Mouse (Mus musculus) thymus, postnatal 36 days (tissue): ENCODE measurements at regions not wholly inside any gene's neighbourhood (a gene's known extent, or its start where the extent isn't known, plus 50 kb on each side); places are given as distances from the start of the nearest gene placed in this dataset.

Source experiments
- DNase-seq, 2 experiments: peaks; one replicate each; pipeline ENCODE4 v3.0.0; 2022; ENCODE audit warnings: mixed read lengths in 2 of 2

DNA sequence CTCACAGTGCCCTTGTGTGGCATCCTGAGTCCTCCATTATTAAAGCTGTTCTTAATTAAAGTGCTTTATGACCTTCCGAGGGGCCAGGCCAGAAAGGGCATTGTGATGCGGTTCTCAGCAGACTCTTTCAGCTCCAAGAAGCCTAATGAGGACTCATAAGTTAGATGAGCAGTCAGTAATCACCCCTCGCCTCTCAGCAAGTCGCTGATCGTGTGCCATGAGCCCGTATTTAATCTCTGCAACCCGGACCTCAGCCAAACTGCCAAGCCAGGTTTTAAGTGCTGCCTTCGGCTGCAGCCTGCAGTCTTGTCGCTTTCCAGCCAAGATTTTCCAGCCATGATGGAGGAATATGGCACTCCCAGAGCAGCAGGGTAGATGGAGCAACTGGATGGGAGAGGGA is 56.1 kb upstream of the Rbfox1 start:
- no peak for DNase-seq

DNA sequence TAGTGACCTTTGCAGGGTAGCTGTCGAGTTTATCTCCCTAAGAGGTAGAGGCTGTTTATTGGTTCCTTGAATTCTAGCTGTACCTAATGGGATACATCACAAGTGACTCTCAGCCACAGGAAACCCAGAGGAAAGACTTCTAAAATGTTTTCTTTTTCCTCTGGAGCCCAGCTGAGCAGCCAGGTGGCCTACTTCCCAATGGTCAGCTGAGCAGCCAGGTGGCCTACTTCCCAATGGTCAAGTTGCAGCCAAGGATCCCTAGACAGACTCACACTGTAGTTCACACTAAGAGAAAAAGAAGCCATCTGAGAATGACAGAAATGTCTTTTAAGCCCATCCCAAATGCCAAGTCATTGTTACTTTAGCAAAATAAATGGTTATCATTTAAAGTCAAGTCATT is 61.8 kb upstream of the Rbfox1 start:
- no peak for DNase-seq

DNA sequence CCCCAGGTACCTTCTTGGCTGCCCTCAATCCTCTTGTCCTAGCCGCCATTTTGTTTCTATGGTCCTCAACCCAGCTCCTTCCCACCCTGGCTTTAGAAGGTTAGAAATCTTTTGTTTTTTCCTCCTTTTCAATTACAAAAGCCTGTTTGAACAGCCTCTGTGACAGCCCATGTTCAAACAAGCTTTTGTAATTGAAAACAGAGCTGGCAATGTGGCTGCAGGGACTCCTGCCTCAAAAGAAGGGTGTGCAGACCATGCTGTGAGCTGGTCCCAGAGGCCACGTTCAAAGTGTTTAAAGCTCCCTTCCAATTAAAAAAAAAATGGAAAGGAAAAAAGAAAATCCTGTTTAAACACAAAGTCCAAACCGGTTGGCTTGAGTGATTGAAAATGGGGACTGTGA is 68.0 kb upstream of the Rbfox1 start:
- no peak for DNase-seq

DNA sequence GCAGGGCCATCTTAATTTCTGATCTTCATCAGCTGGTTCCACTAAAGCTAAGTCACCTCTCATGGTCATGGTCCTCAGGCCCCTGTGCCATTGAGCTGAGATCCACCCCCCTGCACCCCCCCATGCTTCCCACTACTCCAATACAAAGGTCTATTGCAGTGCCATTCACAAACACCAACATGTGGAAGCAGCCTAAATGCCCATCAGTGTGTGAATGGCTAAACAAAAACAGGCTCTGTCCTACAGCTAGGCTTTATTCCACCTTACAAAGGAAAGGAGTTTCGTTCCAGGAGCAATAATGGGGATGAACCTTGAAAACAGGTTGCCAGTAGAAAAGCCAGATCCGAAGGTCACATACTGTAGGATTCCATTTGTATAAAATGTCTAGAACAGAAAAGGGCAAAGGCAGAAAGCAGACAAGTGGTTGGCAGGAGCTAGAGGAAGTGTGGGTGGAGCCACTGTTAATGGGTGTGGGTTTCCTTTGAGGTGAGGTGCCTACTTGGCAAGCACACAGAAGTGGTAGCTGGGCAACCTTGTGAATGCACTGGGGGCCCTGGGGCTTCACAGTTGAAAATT is 72.8 kb upstream of the Rbfox1 start:
- no peak for DNase-seq

GRCm38 (mm10) chr16:5811654-5811992 is 73.5 kb upstream of the Rbfox1 start:
- no peak for DNase-seq

DNA sequence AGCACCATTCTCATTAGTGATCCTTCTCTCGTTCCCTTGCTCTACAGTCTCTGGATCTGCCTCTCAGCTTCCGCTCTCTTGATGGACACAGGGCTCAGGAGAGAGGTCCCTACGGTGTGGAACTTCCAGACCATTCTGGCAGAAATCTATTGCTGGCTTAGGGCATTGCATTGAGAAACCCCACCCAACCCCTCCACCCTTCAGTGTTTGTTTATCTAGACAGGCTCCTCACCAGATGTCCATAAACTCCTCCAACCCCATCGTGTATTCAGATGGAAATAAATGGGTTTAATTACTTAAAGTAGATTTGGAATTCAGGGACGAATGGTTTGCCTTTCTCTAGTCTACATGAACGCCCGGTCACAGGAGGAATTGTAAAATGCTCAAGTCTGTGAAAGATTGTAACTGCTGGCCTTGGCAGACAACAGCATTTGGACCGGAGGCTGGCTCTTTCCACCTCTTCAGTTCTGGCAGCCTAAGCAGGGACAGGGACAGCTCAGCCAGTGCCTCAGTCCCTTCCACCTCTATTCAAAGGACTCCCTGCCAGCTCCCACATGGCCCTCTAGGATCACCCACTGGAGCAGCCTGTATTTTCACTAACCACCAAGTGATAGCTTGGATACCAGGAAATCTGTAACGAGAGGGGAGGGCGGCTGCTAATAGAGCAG is 74.0 kb upstream of the Rbfox1 start:
- DNase-seq: no peak

DNA sequence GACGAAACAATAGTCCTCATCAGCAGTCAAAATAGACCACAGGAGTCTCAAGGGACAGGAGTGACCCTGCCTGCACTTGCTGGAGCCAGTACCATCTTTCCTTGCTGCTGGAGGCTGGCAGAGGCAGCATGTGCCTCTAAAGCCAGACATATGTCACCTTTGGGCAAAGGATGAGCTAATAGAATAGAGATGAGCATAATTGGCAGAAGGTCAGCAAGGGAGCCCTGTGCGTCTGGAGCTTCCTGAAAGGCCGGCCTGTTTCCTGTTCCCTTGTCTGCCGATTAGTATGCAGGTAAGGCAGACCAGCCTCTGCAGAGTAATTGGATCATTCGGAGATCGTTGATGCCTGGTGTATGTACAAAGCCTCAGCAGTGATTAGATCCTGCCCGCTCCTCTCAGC is 87.0 kb upstream of the Rbfox1 start:
- no peak for DNase-seq

GRCm38 (mm10) chr16:5792216-5792615 is 92.9 kb upstream of the Rbfox1 start:
- DNase-seq: no peak

- DNase-seq: no peak
Observed at GRCm38 (mm10) chr16:5790161-5790560, 95.0 kb upstream of the Rbfox1 start.

DNA sequence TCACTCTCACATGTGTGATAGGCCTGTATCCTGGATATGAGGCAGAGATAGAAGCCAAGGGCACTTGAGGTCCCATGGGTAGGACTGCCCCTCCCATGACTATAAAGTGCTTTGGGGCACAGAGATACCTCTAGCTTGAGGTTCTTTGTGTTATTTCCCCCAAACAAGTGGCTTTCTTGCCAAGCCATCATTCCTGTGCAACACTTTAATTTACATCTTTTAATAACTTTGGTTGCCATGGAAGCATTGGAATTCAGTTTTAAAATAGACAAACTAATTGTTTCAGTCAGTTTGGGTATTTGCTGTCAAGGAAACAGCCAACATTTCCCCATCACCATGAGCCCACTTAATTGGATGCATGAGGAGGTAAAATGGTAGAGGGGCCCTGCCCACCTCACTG is 97.9 kb upstream of the Rbfox1 start:
- no peak for DNase-seq

GRCm38 (mm10) chr16:5766771-5767421 is 118.3 kb upstream of the Rbfox1 start:
- no peak for DNase-seq

DNA sequence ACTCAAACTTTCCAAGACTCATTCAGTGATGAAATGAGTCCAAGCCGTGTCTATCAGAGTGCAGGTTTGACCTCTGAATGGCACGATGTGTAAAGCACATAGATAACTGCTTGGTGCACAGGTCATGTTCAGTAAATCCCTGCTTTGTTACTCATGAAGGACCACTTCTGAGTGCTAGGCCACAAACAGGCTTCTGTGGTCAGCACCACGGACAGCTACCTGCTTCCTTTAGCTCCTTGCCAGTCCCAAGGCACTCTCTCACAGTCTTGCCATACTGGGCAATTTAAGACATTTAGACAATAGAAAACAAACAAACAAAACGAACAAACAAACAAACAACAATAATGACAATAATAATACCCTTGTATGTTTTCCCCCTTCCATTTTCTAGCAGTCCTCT is 120.0 kb upstream of the Rbfox1 start:
- DNase-seq: no peak

DNA sequence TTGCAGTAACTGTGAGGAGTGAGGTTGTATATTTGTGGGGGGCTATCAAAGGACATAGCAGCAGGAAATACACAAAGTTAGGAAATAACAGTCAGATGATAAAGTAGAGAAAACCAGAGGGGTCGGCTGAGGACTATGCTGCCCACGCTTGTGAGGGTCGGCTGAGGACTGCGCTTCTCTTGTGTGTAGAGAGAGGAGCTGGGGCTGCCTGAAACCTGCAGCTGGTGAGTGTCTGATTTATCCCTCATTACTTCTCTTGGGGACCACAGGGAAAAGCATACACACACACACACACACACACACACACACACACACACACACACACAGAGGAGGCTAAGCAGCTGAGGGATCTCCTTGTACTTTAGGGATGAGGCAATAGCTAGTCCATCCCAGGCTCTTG is 124.3 kb upstream of the Rbfox1 start:
- no peak for DNase-seq

GRCm38 (mm10) chr16:5759021-5759420 is 126.1 kb upstream of the Rbfox1 start:
- no peak for DNase-seq

DNA sequence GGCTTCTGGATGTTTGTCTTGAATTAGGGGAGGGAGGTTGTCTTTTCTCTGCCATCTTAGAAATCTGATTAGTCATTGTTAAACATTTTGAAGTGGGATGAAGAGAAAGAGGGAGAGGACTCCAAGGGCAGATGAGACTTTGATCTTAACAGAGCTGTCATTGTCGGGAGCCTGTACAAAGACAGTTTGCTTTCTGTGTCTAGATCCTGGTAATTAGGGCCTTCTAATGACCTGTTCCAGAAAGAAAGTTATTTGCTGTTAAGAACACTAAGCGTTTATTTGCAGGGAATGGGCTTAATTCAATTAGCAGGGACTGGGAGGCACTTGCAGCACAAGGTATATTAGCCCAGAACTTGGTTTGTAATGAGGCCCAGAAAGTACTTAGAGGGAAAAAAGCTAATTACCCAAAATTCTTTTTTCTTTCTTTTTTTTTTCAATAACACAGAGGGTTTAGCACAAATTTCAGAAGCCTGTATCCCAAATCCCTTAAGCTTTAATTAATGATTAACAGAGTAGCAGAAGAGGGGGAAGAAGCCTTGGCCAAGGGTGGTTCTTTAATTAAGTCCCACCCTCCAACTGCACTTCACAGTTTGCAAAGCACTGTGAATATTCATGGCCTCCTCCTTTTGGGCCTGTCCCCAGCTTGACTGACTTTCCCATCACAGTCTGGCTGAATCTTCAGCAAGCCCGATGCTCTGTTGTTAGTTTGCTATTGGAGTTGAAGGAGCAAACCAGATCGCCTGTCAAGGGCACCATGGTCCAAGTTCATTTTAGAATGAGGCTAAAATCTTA is 142.2 kb upstream of the Rbfox1 start:
- DNase-seq: no peak

- no peak for DNase-seq
Observed at GRCm38 (mm10) chr16:5740776-5741175, 144.4 kb upstream of the Rbfox1 start.

DNA sequence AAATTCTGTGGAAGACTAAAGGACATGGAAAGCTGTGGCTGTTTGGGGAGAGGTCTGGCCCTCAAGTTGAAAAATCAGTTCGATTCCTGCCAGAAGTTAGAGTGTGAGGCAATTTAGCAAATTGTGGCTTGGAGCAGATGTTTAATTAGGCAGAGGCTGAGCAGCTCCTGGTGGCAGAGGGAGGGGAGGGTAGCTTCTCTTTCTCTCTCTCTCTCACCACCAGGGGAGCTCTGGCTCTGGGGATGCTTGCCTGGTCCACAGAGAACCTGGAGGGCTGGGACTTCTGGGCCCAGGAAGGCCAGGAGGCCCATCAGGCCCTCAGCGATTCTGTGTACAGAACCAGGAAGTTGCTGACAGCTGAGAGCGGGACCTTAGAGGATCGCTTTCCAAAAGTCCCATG is 151.5 kb upstream of the Rbfox1 start:
- DNase-seq: no peak

DNA sequence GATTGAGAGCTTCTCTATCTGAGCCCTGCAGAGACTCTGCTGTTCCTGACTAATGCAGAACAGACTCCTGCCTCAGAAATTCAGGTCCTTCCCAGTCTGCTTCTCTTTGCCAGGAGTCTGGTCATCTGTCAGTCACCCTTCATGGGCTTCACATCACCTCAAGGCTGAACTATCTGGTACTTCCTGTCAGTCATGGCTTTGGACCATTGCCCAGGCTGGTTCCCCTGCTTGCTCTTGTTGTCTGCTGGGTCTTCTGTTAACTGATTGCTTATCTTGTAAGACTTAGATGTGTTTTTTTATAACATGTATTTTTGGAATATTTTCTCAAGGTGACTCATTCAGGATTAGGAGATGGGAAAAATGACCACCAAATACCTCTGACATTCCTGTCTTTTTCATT is 162.6 kb upstream of the Rbfox1 start:
- no peak for DNase-seq

DNA sequence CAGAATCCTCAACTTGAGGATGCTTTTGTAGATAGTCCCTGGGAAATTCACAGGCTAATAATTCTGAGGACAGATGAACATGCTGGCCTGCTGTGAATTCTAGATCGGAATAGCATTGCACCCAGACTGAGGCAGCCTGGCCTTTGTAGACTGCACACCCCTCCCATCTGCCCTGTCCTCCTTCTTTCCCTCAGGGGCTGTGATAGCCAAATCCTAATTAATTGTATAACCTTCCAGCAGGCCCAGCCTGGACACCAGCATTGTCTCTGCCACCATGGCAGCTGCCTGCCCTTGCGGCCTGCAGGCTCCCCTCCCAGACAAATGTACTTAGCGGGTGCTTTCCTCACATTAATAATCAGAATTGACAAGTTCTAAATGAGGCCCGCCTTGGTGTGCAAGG is 171.7 kb upstream of the Rbfox1 start:
- no peak for DNase-seq

GRCm38 (mm10) chr16:5709831-5710230 is 175.3 kb upstream of the Rbfox1 start:
- DNase-seq: no peak

GRCm38 (mm10) chr16:5700731-5701255 is 184.4 kb upstream of the Rbfox1 start:
- no peak for DNase-seq

DNA sequence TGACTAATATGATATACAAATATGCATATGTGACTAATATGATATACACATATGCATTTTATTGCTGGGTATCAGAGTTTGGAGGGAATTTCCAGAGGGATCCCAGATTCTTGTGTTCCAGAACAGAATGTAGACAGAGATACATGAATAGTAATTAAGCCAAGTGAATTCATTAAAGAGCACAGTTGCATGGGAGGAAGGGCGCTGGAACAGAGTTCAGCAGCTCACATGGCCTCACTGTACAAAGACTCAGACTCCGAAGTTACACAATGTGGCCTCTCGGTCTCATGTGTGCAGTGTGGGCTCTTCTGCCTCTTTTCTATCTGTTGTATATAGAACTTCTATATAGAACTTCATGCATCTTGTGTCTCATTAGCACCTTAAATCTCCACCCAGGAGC is 196.8 kb upstream of the Rbfox1 start:
- no peak for DNase-seq

DNA sequence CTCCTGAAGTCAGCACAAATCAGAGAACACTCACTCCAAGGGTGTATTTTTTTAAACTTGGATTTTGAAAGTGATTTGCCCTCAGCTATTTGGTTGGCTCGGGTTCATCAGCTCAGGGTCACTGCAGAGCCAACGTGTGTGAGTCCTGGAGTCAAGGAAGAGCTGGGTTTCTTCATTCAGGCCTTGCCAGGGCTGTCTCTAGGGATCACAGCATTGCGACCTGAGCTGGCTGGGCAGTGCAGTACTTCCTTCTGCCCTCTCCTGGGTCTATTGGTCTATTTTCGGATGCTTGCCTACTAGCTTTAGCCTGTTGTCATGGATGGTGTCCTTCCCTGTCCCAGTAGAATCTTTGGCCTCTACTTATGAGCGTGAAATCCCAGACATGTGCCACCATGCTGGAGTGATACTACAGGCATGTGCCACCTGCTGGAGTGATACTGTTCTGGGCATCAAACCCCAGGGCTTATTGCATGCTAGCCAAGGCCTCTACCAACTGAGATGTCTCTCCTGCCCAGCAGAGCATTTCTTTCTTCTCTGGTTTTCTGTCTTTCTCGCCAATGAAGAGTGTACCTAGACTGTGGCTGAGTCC is 211.7 kb upstream of the Rbfox1 start:
- DNase-seq: no peak
